Mouse (Mus musculus): ENCODE data around the gene Gstp1.

DNA sequence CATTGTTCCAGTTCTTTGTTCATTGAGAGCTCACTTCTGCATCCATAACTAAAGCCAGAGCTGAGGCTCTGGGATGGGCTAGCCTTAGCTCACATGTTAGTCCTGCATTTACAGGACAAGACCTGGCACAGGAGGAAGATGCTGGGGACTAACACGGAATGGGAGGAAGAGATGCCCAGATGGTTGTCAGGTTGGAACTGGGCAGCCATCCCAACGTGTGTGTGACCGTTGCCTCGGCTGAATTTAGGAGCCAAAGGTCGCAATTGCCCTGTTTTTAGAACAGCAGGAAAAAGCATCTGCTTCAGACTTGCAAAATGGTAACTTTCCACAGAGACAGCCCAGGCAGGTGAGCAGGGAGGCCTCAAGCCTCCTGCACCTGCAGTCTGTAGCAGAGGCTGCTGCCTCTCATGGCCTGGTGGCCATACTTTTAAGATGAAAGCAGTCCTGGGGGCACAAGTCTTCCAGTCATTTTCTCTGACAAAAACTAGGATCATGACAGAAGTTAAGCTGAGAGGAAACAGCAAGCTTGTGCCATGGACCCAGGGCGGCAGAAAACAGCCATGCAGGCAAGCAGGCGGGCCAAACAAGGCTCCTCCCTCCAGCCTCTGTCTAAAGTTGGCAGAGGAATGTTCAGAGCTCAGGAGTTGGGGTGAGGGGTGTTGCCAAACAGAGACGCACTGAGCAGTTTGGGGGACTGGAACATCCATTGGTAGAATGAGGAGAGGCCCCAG is 17.6 kb upstream of the Gstp1 start:
- no peak for TF ChIP-seq CTCF (IDR thresholded peaks at IDR 0.05; ENCODE audit: low read depth, low read length)
- 0 out of 2 replicates have a peak, but pooled peaks have one; percentile 16 for TF ChIP-seq POLR2A (IDR thresholded peaks at IDR 0.05; ENCODE audit: extremely low read depth, insufficient read depth, low read length)

All from liver, adult 2 months (tissue).